Mouse (Mus musculus): Measurements from ENCODE around the gene Scg3. TPM values are rescaled to one million over a fixed set of nuclear protein-coding genes. Genes with fewer than 3 reads are reported as not detected.

Gene Scg3
- polyA plus RNA-seq, 1 experiment from 2014 or later, result 3.2 TPM

GRCm38 (mm10) chr9:75599191-75599841 is 84.5 kb downstream of the Scg3 start:
- Histone ChIP-seq H3K4me2 (no peak overlapping the region), H3K4me1 (peaks cover 17% of the 10 kb centered on the region), H3K36me3 (no peaks in the 10 kb centered on the region), H3K9ac (no peak overlapping the region), H3K27ac (no peak overlapping the region; the same call in 1 of the 2 replicates), H3K27me3 (no peaks in the 10 kb centered on the region), H3K4me3 (replicated peaks) (no peak overlapping the region), H3K9me3 (replicated peaks) (no peaks in the 10 kb centered on the region)
- ATAC-seq (replicated peaks; ENCODE audit: low FRiP score), result peak; percentile 36; the same call in 1 of the 2 replicates
- 62% methylated on average over 5 of the region's 5 CpGs for WGBS

DNA sequence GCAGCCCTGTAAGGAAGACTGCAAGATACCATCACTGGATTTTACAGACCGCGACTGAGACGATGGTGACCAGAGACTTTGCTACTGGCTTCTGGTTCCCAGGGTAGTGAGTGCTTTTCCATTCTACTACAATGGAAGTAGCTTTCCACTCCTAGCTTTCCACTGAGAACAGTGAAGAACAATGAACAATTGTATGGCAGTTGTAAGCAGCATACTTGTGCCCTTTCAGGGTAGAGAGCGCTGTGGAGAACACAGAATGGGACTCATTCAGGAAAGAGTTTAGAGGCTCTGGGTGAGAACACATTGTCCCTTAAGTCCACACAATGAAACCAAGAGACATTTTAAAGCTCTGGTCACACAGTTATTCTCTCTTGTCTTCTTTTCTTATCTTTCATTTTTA is 86.3 kb downstream of the Scg3 start:
- Histone ChIP-seq H3K27ac (no peak overlapping the region), H3K4me2 (no peak overlapping the region), H3K27me3 (no peaks in the 10 kb centered on the region), H3K4me3 (replicated peaks) (no peak overlapping the region), H3K4me1 (peaks cover 17% of the 10 kb centered on the region), H3K9me3 (replicated peaks) (no peaks in the 10 kb centered on the region), H3K9ac (no peak overlapping the region), H3K36me3 (no peaks in the 10 kb centered on the region)
- 63% methylated on average over 4 of the region's 4 CpGs for WGBS
- no peak for ATAC-seq (replicated peaks; ENCODE audit: low FRiP score)

DNA sequence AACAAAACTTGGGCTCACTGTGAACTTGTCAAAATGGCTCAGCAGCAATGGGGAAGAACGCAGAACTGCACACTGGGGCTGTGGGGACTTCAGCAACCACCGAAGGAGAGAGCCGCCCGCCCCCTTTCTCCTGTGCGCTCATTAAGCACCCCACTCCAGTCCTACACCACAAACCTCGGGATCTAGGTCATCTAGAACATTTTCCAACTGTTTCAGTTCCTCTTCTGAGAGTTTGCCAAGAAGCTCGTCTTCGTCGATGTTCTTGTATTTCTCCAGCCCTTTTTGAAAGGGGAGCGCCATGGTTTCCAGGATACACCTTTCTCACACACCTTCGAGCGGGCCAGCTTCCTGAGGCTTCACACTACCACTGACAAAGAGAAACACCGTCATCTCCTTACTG is 86.8 kb downstream of the Scg3 start:
- Histone ChIP-seq H3K27ac (no peak overlapping the region), H3K4me2 (no peak overlapping the region), H3K36me3 (peaks cover 2% of the 10 kb centered on the region; the same call in 1 of the 2 replicates), H3K9ac (no peak overlapping the region), H3K9me3 (replicated peaks) (no peaks in the 10 kb centered on the region), H3K4me3 (replicated peaks) (no peak overlapping the region), H3K27me3 (no peaks in the 10 kb centered on the region), H3K4me1 (peaks cover 17% of the 10 kb centered on the region)
- no peak for ATAC-seq (replicated peaks; ENCODE audit: low FRiP score)
- 92% methylated on average over 13 of the region's 13 CpGs for WGBS

DNA sequence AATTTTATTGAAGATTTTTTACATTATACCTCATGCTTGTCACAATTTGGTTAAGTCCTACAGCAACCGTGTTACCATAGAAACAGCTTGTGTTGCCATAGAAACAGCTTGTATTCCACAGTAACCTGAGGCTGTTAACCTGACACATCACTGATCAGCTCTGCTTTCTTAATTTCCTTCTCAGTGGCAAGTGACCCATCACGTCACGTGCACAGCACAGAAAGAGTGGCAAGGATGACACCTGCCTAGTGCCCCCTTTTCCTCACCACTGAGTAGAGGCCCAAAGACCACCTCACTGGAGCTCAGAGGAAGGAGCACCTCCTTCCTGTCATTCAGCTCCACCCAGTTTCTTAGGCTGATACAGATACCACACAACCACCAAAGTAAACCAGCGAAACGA is 90.4 kb downstream of the Scg3 start:
- H3K27me3 ChIP-seq, result no peaks in the 10 kb centered on the region
- no peak overlapping the region for H3K9ac ChIP-seq
- no peak overlapping the region for H3K4me3 ChIP-seq (replicated peaks)
- ATAC-seq (replicated peaks; ENCODE audit: low FRiP score), result 0 out of 2 replicates have a peak, but pooled peaks have one; percentile 12
- H3K27ac ChIP-seq, result no peak overlapping the region
- H3K4me1 ChIP-seq, result no peaks in the 10 kb centered on the region
- peaks cover 9% of the 10 kb centered on the region; the same call in 1 of the 2 replicates for H3K36me3 ChIP-seq
- no peak overlapping the region for H3K4me2 ChIP-seq
- H3K9me3 ChIP-seq (replicated peaks), result no peaks in the 10 kb centered on the region
- WGBS, result 67% methylated on average over 5 of the region's 5 CpGs

Other genes with a start within 250 kb of the Scg3 start
- gene Leo1, start 242.5 kb downstream of the Scg3 start, polyA plus RNA-seq (2015; fragmentation: Nextera tagmentation; extraction: Ambion mirVana), result 42.9 and 43.4 TPM in 2 replicates
- 143 and 144 TPM in 2 replicates for gene Tmod3, start 124.4 kb downstream of the Scg3 start, polyA plus RNA-seq (2015; fragmentation: Nextera tagmentation; extraction: Ambion mirVana)
- gene Tmod2, start 72.7 kb downstream of the Scg3 start, polyA plus RNA-seq (2015; fragmentation: Nextera tagmentation; extraction: Ambion mirVana), result 22.1 and 26.5 TPM in 2 replicates
- gene Lysmd2, start 58.3 kb downstream of the Scg3 start, polyA plus RNA-seq (2015; fragmentation: Nextera tagmentation; extraction: Ambion mirVana), result 31.1 and 35.1 TPM in 2 replicates
- 1.9 and 2.0 TPM in 2 replicates for gene Bmp5, start 91.3 kb upstream of the Scg3 start, polyA plus RNA-seq (2015; fragmentation: Nextera tagmentation; extraction: Ambion mirVana)